Mouse (Mus musculus) neural tube, embryonic 11.5 days (tissue): ENCODE results near the gene Pde11a. TPM values are rescaled to one million over a fixed set of nuclear protein-coding genes. Genes with fewer than 3 reads are reported as not detected.
A peak's percentile ranks its signal among the peaks of the same experiment; 100 is the strongest.

Experiments
- ATAC-seq: fragments of 200-750 bp; cut with Nextera tagmentation; 2 replicates; pipeline ENCODE4 v1.8.0; 2017; ENCODE audit warnings: moderate number of reproducible peaks, mild to moderate bottlenecking, moderate TSS enrichment, moderate library complexity; ENCODE audit not compliant: insufficient read depth, low FRiP score, low TSS enrichment
- DNase-seq: peaks from one replicate; pipeline ENCODE4 v3.0.0-alpha.2; 2015; ENCODE audit warnings: low spot score
- H3K27ac ChIP-seq: fragments of 300-500 bp; sonication (generic); 2 replicates; pipeline ENCODE4 v1.5.1; 2014; ENCODE audit warnings: low read depth, mild to moderate bottlenecking, low read length
- H3K27me3 ChIP-seq: fragments of 300-500 bp; sonication (generic); 2 replicates; pipeline ENCODE4 v1.6.1; 2014; ENCODE audit warnings: mild to moderate bottlenecking, low read length, mixed read lengths; ENCODE audit not compliant: control insufficient read depth, insufficient read depth
- H3K36me3 ChIP-seq: fragments of 300-500 bp; sonication (generic); 2 replicates; pipeline ENCODE4 v1.6.1; 2014; ENCODE audit warnings: mild to moderate bottlenecking, low read length, moderate library complexity, mixed read lengths; ENCODE audit not compliant: control insufficient read depth, insufficient read depth
- H3K4me1 ChIP-seq: fragments of 300-500 bp; sonication (generic); 2 replicates; pipeline ENCODE4 v1.6.1; 2014; ENCODE audit warnings: low read length, mixed read lengths; ENCODE audit not compliant: control insufficient read depth, insufficient read depth
- H3K4me2 ChIP-seq: fragments of 300-500 bp; sonication (generic); 2 replicates; pipeline ENCODE4 v1.6.1; 2014; ENCODE audit warnings: low read depth, mild to moderate bottlenecking, moderate library complexity
- H3K4me3 ChIP-seq: fragments of 300-500 bp; sonication (generic); 2 replicates; pipeline ENCODE4 v1.5.1; 2014; ENCODE audit warnings: low read depth, low read length
- H3K9ac ChIP-seq: fragments of 300-500 bp; sonication (generic); 2 replicates; pipeline ENCODE4 v1.6.1; 2014; ENCODE audit warnings: mild to moderate bottlenecking, low read length
- H3K9me3 ChIP-seq: fragments of 300-500 bp; sonication (generic); 2 replicates; pipeline ENCODE4 v1.6.1; 2016; ENCODE audit warnings: low read length; ENCODE audit not compliant: control insufficient read depth
- WGBS: fragments of 180-500 bp; shearing (Covaris S2); extraction: QIAGEN DNeasy Blood & Tissue Kit; methylation state at CpG from one replicate; pipeline ENCODE4 v1.1.7; 2014; 5-methylcytosine and 5-hydroxymethylcytosine counted together
- polyA plus RNA-seq: library from polyadenylated mRNA; unstranded; fragments of >200 nt; fragmentation: Nextera tagmentation; extraction: Ambion mirVana; gene quantifications from 2 replicates; pipeline ENCODE4 v1.2.1, GENCODE M21; 2014

Gene Pde11a
- polyA plus RNA-seq, 1 experiment from 2014 or later: 0.49 TPM

GRCm38 (mm10) chr2:76069238-76069637 is 269.3 kb downstream of the Pde11a start:
- Histone ChIP-seq H3K9me3 (no peaks in the 10 kb centered on the region), H3K27me3 (no peaks in the 10 kb centered on the region), H3K9ac (no peak overlapping the region), H3K4me1 (peaks cover 11% of the 10 kb centered on the region), H3K27ac (peak overlapping the region; percentile 37), H3K4me2 (peak overlapping the region; percentile 2; the same call in 1 of the 2 replicates), H3K4me3 (no peak overlapping the region), H3K36me3 (no peaks in the 10 kb centered on the region)
- WGBS: 28% methylated on average over 13 of the region's 13 CpGs
- ATAC-seq (peak; percentile 40; the same call in 1 of the 2 replicates), DNase-seq (peak; percentile 59)

GRCm38 (mm10) chr2:76068155-76068554 is 270.4 kb downstream of the Pde11a start:
- no peaks in the 10 kb centered on the region for H3K9me3 ChIP-seq
- H3K36me3 ChIP-seq: no peaks in the 10 kb centered on the region
- WGBS: 43% methylated on average over 10 of the region's 10 CpGs
- no peak overlapping the region for H3K9ac ChIP-seq
- no peaks in the 10 kb centered on the region for H3K27me3 ChIP-seq
- no peak overlapping the region for H3K4me3 ChIP-seq
- no peak for DNase-seq
- H3K4me1 ChIP-seq: peaks cover 11% of the 10 kb centered on the region
- H3K27ac ChIP-seq: peak overlapping the region; percentile 37
- ATAC-seq: no peak
- H3K4me2 ChIP-seq: no peak overlapping the region

DNA sequence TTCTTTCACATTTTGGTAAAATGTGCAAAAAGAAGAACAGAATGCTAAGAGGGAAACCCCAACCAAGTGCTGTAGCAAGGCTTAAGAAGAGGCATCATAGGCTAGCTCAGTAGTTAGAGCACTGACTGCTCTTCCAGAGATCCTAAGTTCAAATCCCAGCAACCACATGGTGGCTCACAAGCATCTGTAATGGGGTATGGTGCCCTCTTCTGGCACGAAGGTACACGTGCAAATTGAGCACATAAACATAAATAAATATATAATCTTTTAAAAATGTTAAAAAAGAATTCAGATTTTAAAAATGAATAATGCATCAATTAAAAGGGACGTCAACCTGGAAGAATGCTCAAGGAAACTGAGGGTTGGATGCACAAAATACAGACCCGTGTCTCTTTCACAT is 271.4 kb downstream of the Pde11a start:
- DNase-seq (no peak), ATAC-seq (no peak)
- Histone ChIP-seq H3K27me3 (no peaks in the 10 kb centered on the region), H3K9me3 (no peaks in the 10 kb centered on the region), H3K36me3 (no peaks in the 10 kb centered on the region), H3K4me1 (peaks cover 11% of the 10 kb centered on the region), H3K9ac (no peak overlapping the region), H3K4me2 (no peak overlapping the region), H3K4me3 (no peak overlapping the region), H3K27ac (no peak overlapping the region)
- WGBS: 58% methylated on average over 4 of the region's 4 CpGs

DNA sequence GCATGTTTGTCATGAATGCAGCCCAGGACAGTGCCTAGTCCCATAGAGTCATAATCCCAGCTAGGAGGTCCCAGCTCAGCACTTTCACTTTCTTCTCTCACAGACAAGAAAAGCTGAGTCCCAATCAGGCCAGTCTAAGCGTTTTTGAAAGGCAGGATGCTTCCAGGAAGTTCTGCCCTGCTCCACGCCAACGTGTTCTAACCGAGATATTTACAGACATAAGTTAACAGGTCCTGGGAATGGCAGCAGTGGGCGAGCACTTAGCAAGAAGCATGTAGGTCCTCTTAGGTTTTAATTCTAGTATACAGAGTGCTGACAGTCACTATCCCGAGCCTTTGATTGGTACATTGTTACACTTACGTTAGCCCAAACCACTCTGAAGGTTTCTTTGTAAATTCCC is 273.3 kb downstream of the Pde11a start:
- Histone ChIP-seq H3K36me3 (no peaks in the 10 kb centered on the region), H3K4me1 (peaks cover 11% of the 10 kb centered on the region), H3K4me3 (no peak overlapping the region), H3K27ac (no peak overlapping the region), H3K4me2 (no peak overlapping the region), H3K9me3 (no peaks in the 10 kb centered on the region), H3K9ac (no peak overlapping the region), H3K27me3 (no peaks in the 10 kb centered on the region)
- no peak for DNase-seq
- 72% methylated on average over 7 of the region's 7 CpGs for WGBS
- no peak for ATAC-seq

DNA sequence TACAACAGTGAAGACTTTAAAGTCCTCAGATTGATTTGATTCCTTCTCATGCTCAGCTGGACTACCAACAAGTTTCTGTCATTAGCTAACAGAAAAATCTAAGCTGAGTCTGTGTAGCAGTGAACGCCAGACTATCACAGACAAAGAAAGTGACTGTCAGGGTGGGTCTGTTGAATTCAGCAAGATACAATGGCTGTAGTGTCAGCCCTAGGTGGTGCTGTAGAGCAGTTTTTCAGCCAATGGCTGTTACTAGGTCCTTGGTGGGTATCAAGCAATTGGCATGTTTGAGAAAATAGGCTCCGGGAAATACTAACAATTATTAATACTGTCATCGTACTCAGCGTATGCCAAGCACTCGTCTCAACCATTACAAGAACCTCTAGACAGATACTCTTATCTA is 274.5 kb downstream of the Pde11a start:
- Histone ChIP-seq H3K4me2 (no peak overlapping the region), H3K36me3 (no peaks in the 10 kb centered on the region), H3K9ac (no peak overlapping the region), H3K4me1 (peaks cover 13% of the 10 kb centered on the region), H3K9me3 (no peaks in the 10 kb centered on the region), H3K27me3 (no peaks in the 10 kb centered on the region), H3K27ac (no peak overlapping the region), H3K4me3 (no peak overlapping the region)
- ATAC-seq (no peak), DNase-seq (peak; percentile 59)
- WGBS: 78% methylated on average over 5 of the region's 5 CpGs

DNA sequence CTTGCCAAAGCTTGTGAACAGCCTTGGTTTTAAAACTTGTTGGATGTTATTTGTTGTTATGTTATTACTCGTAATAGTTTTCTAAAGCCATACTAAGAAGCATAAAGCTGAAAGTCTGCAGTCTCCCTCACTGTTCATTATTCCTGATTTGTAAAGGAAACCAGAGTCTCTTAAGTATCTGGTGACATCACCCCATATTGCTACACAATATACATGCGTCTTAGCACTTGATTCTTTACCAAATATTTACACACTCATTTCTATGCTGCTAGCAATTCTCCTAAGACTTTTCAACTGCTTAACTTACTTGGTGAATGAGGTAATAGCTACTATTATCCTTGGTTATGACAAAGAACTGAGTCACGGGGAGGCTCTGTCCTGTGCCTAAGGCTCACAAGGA is 278.4 kb downstream of the Pde11a start:
- H3K4me2 ChIP-seq: no peak overlapping the region
- DNase-seq (no peak), ATAC-seq (no peak)
- WGBS: 84% methylated on average over 3 of the region's 3 CpGs
- peaks cover 11% of the 10 kb centered on the region for H3K4me1 ChIP-seq
- no peaks in the 10 kb centered on the region for H3K36me3 ChIP-seq
- H3K27ac ChIP-seq: no peak overlapping the region
- H3K9me3 ChIP-seq: no peaks in the 10 kb centered on the region
- no peak overlapping the region for H3K4me3 ChIP-seq
- H3K27me3 ChIP-seq: no peaks in the 10 kb centered on the region
- no peak overlapping the region for H3K9ac ChIP-seq

- H3K27me3 ChIP-seq: no peaks in the 10 kb centered on the region
- H3K4me3 ChIP-seq: no peak overlapping the region
- H3K9me3 ChIP-seq: no peaks in the 10 kb centered on the region
- DNase-seq (no peak), ATAC-seq (no peak)
- H3K27ac ChIP-seq: peak overlapping the region; percentile 58; the same call in 1 of the 2 replicates
- peaks cover 10% of the 10 kb centered on the region for H3K4me1 ChIP-seq
- 42% methylated on average over 10 of the region's 10 CpGs for WGBS
- H3K36me3 ChIP-seq: no peaks in the 10 kb centered on the region
- H3K9ac ChIP-seq: no peak overlapping the region
- no peak overlapping the region for H3K4me2 ChIP-seq
These were observed 279.0 kb downstream of the Pde11a start for GRCm38 (mm10) chr2:76059595-76059994.

GRCm38 (mm10) chr2:76058661-76059467 is 279.7 kb downstream of the Pde11a start:
- no peaks in the 10 kb centered on the region for H3K36me3 ChIP-seq
- H3K27me3 ChIP-seq: no peaks in the 10 kb centered on the region
- no peak overlapping the region for H3K4me2 ChIP-seq
- H3K27ac ChIP-seq: peak overlapping the region; percentile 58; the same call in 1 of the 2 replicates
- WGBS: 34% methylated on average over 13 of the region's 13 CpGs
- H3K9me3 ChIP-seq: no peaks in the 10 kb centered on the region
- no peak for DNase-seq
- H3K9ac ChIP-seq: 0 out of 2 replicates have a peak overlapping the region, but pooled peaks have one; percentile 2
- no peak for ATAC-seq
- H3K4me3 ChIP-seq: no peak overlapping the region
- peaks cover 10% of the 10 kb centered on the region for H3K4me1 ChIP-seq

DNA sequence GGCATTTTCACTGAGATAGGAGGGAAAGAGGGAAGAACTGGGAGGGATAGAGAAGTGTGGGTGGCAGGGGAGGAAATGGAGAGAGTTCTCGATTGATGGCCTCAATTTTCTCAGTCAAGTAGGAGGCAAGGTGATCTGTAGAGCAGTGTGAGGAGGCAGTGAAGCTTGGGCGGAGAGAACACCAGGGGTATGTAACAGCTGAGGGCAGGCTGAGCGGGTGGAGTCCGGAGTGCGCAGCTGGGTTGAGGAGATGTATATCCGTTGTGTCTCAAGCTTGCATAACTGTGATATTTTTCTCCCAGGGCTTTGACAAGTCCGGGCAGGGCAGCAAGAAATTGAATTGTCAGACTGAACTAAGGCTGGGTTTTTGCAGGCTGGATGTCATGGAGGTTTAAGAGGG is 281.0 kb downstream of the Pde11a start:
- Histone ChIP-seq H3K36me3 (no peaks in the 10 kb centered on the region), H3K4me2 (no peak overlapping the region), H3K4me3 (no peak overlapping the region), H3K9ac (no peak overlapping the region), H3K27me3 (no peaks in the 10 kb centered on the region), H3K9me3 (no peaks in the 10 kb centered on the region), H3K27ac (no peak overlapping the region; the same call in 1 of the 2 replicates), H3K4me1 (peaks cover 10% of the 10 kb centered on the region)
- WGBS: 79% methylated on average over 7 of the region's 7 CpGs
- ATAC-seq (no peak), DNase-seq (no peak)
